Mouse (Mus musculus) small intestine, adult 2 months (tissue): Measurements from ENCODE around the gene Zfp445.

Experiments used
- CTCF ChIP-seq: fragments of 200-500 bp; IDR thresholded peaks from 2 replicates; pipeline ENCODE4 v1.5.1; 2012; ENCODE audit warnings: low read depth, mild to moderate bottlenecking, control low read depth, inconsistent platforms, low read length, moderate library complexity, mixed read lengths; ENCODE audit not compliant: insufficient replicate concordance, insufficient read length; ENCODE audit errors: extremely low read depth
- POLR2A ChIP-seq: fragments of 200-500 bp; IDR thresholded peaks from 2 replicates; pipeline ENCODE4 v1.6.1; 2012; ENCODE audit warnings: low read depth, mild to moderate bottlenecking, control low read depth, inconsistent platforms, low read length, moderate library complexity

DNA sequence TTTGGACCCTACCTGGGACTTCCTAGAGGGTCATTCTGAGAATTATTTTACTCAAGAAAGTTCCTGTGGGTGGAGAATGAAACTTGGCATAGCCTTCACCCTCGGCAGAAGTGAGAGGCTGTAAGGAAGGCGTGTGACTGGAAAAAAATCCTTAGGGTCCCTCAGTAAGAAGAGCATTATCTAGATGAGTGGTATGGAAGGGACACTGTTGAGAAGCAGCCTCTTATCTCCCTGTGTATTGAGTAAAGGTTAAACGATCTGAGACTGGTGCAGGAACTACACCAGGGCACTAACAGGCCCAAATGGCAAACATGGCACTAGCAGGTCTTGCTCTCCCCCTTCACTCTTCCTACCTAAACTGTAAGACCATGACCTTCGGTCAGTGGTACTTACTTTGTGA, 386 bp upstream of the Zfp445 start:
- TF ChIP-seq CTCF (no peak), POLR2A (no peak)
